Mouse (Mus musculus) intestine, postnatal 0 days (tissue): ENCODE results near the gene Comt. TPM values are rescaled to one million over a fixed set of nuclear protein-coding genes. Genes with fewer than 3 reads are reported as not detected.

Source experiments
- ATAC-seq: fragments of 200-750 bp; cut with Nextera tagmentation; 2 replicates; pipeline ENCODE4 v1.8.0; 2017; ENCODE audit warnings: mild to moderate bottlenecking, moderate TSS enrichment, moderate library complexity
- H3K27ac ChIP-seq: fragments of 300-500 bp; sonication (generic); 2 replicates; pipeline ENCODE4 v1.5.1; 2014; ENCODE audit warnings: mild to moderate bottlenecking, low read depth, low read length, moderate library complexity
- H3K27me3 ChIP-seq: fragments of 300-500 bp; sonication (generic); replicated peaks from 2 replicates; pipeline ENCODE4 v1.6.1; 2014; ENCODE audit warnings: low read length, mixed read lengths; ENCODE audit not compliant: control insufficient read depth, insufficient read depth
- H3K36me3 ChIP-seq: fragments of 300-500 bp; sonication (generic); 2 replicates; pipeline ENCODE4 v1.6.1; 2014; ENCODE audit warnings: mild to moderate bottlenecking, moderate library complexity; ENCODE audit not compliant: control insufficient read depth, insufficient read depth
- H3K4me1 ChIP-seq: fragments of 300-500 bp; sonication (generic); replicated peaks from 2 replicates; pipeline ENCODE4 v1.6.1; 2014; ENCODE audit warnings: antibody characterized with exemption, low read length, mixed read lengths; ENCODE audit not compliant: control insufficient read depth, insufficient read depth
- H3K4me2 ChIP-seq: fragments of 300-500 bp; sonication (generic); replicated peaks from 2 replicates; pipeline ENCODE4 v1.6.1; 2014; ENCODE audit warnings: low read depth, mild to moderate bottlenecking, moderate library complexity
- H3K4me3 ChIP-seq: fragments of 300-500 bp; sonication (generic); 2 replicates; pipeline ENCODE4 v1.5.1; 2014; ENCODE audit warnings: low read depth, low read length
- H3K9ac ChIP-seq: fragments of 300-500 bp; sonication (generic); 2 replicates; pipeline ENCODE4 v1.6.1; 2014; ENCODE audit warnings: mild to moderate bottlenecking, low read depth, low read length
- H3K9me3 ChIP-seq: fragments of 300-500 bp; sonication (generic); 2 replicates; pipeline ENCODE4 v1.6.1; 2016; ENCODE audit warnings: mixed run types; ENCODE audit not compliant: control insufficient read depth
- CTCF ChIP-seq: sonication (generic); IDR thresholded peaks from 2 replicates; pipeline ENCODE4 v1.5.1; 2016; ENCODE audit warnings: low read depth, mild to moderate bottlenecking, control low read depth, antibody characterized with exemption, moderate library complexity
- WGBS: fragments of 180-500 bp; shearing (Covaris S2); extraction: QIAGEN DNeasy Blood & Tissue Kit; methylation state at CpG from one replicate; pipeline ENCODE4 v1.1.7; 2014; 5-methylcytosine and 5-hydroxymethylcytosine counted together
- polyA plus RNA-seq: library from polyadenylated mRNA; unstranded; fragments of >200 nt; fragmentation: Nextera tagmentation; extraction: Ambion mirVana; gene quantifications from 2 replicates; pipeline ENCODE4 v1.2.1, GENCODE M21; 2015

Gene Comt
- polyA plus RNA-seq, 1 experiment from 2014 or later = 103 TPM

DNA sequence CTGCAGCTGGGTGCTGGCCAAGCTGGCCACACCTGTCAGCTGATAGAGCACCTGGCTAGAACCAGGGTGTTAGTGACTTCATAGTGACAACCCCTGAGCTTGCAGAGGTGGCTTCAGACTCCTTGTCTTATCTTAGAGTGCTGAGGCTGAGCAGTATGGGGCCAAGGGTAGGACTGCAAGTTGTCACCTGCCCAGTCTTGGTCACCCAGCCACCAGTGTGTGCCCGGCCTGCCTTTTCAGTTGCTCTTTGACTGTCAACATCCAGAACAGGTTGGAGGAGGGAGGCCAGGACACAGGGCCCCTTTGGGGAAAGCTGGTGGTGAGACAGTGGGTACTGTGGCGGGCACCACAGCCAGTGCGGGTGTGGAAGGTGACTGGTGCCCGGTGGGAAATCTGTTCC is 22.4 kb upstream of the Comt start:
- H3K27ac ChIP-seq = peak overlapping the region; percentile 70
- 88% methylated on average over 4 of the region's 4 CpGs for WGBS
- no peaks in the 10 kb centered on the region for H3K27me3 ChIP-seq
- H3K4me1 ChIP-seq = no peaks in the 10 kb centered on the region
- H3K4me3 ChIP-seq = no peak overlapping the region
- no peaks in the 10 kb centered on the region for H3K9me3 ChIP-seq
- TF ChIP-seq CTCF = no peak
- no peak overlapping the region for H3K9ac ChIP-seq
- peak; percentile 88 for ATAC-seq
- H3K36me3 ChIP-seq = peaks cover 11% of the 10 kb centered on the region
- no peak overlapping the region for H3K4me2 ChIP-seq

DNA sequence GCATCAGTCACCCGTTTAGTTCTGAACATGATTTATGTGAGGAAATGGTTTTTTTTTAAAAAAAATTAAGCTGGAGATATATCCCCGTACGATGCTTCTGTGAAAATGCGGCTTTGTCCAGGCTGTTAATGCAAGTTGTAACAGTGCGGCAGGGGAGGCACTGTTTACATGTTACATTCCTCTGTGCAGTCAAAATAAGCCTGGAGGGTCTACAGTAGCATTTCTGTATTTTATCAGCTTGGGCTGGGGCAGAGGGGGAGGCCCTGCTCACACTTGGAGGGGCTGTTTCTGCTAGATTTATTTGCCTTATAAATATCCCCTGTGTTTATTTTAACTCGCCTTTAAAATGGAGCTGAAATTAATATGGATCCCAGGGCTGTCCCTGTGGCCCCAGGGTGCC is 21.5 kb upstream of the Comt start:
- no peak overlapping the region for H3K4me2 ChIP-seq
- H3K4me3 ChIP-seq = no peak overlapping the region
- H3K4me1 ChIP-seq = no peaks in the 10 kb centered on the region
- no peak for TF ChIP-seq CTCF
- H3K9ac ChIP-seq = no peak overlapping the region
- peaks cover 11% of the 10 kb centered on the region for H3K36me3 ChIP-seq
- peak overlapping the region; percentile 70 for H3K27ac ChIP-seq
- H3K9me3 ChIP-seq = no peaks in the 10 kb centered on the region
- no peaks in the 10 kb centered on the region for H3K27me3 ChIP-seq
- 56% methylated on average over 6 of the region's 6 CpGs for WGBS
- no peak for ATAC-seq

DNA sequence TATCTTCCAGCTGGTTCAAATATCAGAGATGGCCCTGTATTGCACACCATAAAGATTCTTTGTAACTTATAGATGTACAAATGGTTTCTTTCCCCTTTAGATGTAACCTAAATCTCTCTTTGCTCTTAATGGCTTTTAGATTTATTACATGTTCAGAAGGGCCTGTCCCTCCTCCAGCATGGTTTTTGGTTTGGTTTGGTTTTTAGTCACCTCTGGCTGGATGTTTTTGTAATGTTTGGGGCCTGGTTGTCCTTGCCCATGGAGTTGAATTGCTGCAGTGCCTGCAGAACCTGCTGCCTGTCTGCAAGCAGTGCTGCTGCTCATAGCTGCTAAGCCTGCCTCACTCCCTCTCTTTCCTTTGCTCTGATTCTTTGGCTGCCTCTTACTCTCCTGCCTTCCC is 20.6 kb upstream of the Comt start:
- H3K27me3 ChIP-seq = no peaks in the 10 kb centered on the region
- TF ChIP-seq CTCF = no peak
- no peaks in the 10 kb centered on the region for H3K4me1 ChIP-seq
- no peak overlapping the region for H3K9ac ChIP-seq
- H3K9me3 ChIP-seq = no peaks in the 10 kb centered on the region
- H3K4me2 ChIP-seq = no peak overlapping the region
- peaks cover 11% of the 10 kb centered on the region for H3K36me3 ChIP-seq
- no peak overlapping the region for H3K27ac ChIP-seq
- H3K4me3 ChIP-seq = no peak overlapping the region
- no peak for ATAC-seq

DNA sequence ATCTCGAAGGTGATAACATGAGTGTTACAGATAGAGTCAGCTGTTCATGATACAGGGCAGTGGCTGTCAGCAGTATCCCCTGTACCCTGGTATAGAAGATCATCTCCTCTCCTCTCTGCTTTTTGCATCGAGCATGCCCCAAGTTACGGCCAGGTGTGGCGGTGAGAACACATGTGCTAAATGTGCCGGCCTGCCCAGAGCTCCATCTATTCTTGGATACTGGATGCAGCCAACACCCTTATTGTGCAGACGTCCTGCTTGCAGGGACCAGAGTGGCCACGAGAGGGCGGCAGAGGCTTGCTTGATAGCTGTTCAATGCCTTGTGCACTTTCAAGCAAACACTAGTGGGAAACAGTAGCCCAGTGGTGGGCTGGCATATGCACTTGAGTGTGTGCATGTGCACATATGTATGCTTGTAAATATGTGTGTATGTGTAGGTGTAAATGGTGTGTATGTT is 16.8 kb upstream of the Comt start:
- Histone ChIP-seq H3K27me3 (no peaks in the 10 kb centered on the region), H3K36me3 (peaks cover 12% of the 10 kb centered on the region), H3K9ac (no peak overlapping the region), H3K27ac (no peak overlapping the region), H3K4me2 (no peak overlapping the region), H3K9me3 (no peaks in the 10 kb centered on the region), H3K4me1 (no peaks in the 10 kb centered on the region), H3K4me3 (no peak overlapping the region)
- 14% methylated on average over 8 of the region's 8 CpGs for WGBS
- ATAC-seq = peak; percentile 75
- peak; percentile 100 for TF ChIP-seq CTCF

DNA sequence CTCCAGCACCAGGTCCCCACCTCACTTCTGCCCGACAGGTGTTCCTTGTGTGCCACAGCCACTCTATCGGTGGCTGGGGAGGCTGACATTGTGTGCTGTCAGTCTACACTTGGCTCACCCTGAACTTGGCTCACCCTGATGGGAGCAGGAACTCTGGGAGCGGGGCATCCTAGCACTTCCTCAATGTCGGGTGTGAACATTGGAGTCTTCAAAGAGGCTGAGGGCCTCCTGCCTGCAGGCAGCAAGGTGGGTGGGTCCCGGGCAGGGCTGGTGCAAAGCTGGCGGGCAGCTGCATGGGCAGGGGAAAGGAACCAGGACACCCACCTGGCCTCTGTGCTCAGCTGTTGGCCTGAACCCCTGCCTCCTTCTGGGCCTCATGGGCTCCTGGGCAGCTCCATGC is 9.5 kb upstream of the Comt start:
- WGBS = 48% methylated on average over 6 of the region's 6 CpGs
- no peaks in the 10 kb centered on the region for H3K4me1 ChIP-seq
- no peak overlapping the region for H3K4me3 ChIP-seq
- H3K9me3 ChIP-seq = no peaks in the 10 kb centered on the region
- peak; percentile 83 for ATAC-seq
- TF ChIP-seq CTCF = no peak
- no peak overlapping the region for H3K27ac ChIP-seq
- no peak overlapping the region for H3K9ac ChIP-seq
- H3K4me2 ChIP-seq = no peak overlapping the region
- H3K36me3 ChIP-seq = peaks cover 21% of the 10 kb centered on the region; the same call in 1 of the 2 replicates
- H3K27me3 ChIP-seq = no peaks in the 10 kb centered on the region

DNA sequence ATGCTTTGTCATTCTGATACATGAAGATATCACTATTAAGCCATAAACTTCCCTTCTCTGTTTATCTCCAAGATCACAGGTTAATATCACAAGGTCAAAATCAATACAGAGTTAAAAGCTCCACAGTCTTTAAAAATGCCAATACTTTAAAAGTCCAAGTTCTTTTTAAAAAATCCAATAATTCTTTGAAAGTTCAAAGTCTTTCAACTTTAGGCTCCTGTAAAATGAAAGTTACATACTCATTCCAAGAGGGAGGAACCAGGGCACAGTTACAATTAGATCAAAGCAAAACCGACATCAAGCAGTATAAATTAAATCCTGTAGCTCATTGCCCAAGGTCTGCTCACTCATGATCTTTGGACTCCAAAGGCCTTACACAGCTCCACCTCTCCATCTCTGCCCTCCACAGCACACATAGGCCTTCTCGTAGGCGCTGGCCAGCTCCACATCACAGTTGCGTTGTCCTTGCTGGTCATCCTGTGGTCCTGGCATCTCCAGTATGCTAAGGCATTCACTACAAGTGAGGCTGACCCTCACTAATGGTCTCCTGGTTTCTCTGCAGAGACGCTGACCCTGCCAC is 6.8 kb upstream of the Comt start:
- 58% methylated on average over 5 of the region's 5 CpGs for WGBS
- Histone ChIP-seq H3K27ac (peak overlapping the region; percentile 4; the same call in 1 of the 2 replicates), H3K27me3 (no peaks in the 10 kb centered on the region), H3K4me2 (no peak overlapping the region), H3K9me3 (no peaks in the 10 kb centered on the region), H3K9ac (no peak overlapping the region), H3K36me3 (peaks cover 14% of the 10 kb centered on the region; the same call in 1 of the 2 replicates), H3K4me1 (no peaks in the 10 kb centered on the region), H3K4me3 (no peak overlapping the region)
- no peak for TF ChIP-seq CTCF
- ATAC-seq = peak; percentile 80
